Mouse (Mus musculus): ENCODE measurements at regions not wholly inside any gene's neighbourhood (a gene's known extent, or its start where the extent isn't known, plus 50 kb on each side); places are given as distances from the start of the nearest gene placed in this dataset.

GRCm38 (mm10) chr8:127985616-127986015 is 372.8 kb upstream of the Nrp1 start:
- DNase-seq: peak; percentile 93

GRCm38 (mm10) chr8:127988887-127989286 is 369.5 kb upstream of the Nrp1 start:
- no peak for DNase-seq

GRCm38 (mm10) chr8:127994898-127995297 is 363.5 kb upstream of the Nrp1 start:
- DNase-seq: no peak

- DNase-seq: no peak
Measured at GRCm38 (mm10) chr8:127995490-127995889, 362.9 kb upstream of the Nrp1 start.

- DNase-seq: no peak
Measured at GRCm38 (mm10) chr8:128002386-128002785, 356.0 kb upstream of the Nrp1 start.

GRCm38 (mm10) chr8:128002806-128003205 is 355.6 kb upstream of the Nrp1 start:
- no peak for DNase-seq

- DNase-seq: no peak
Measured at GRCm38 (mm10) chr8:128003385-128003784, 355.0 kb upstream of the Nrp1 start.

GRCm38 (mm10) chr8:128003881-128004286 is 354.5 kb upstream of the Nrp1 start:
- no peak for DNase-seq

- DNase-seq: no peak
Measured at GRCm38 (mm10) chr8:128009393-128010010, 348.9 kb upstream of the Nrp1 start.

GRCm38 (mm10) chr8:128017171-128017570 is 341.2 kb upstream of the Nrp1 start:
- no peak for DNase-seq

GRCm38 (mm10) chr8:128023661-128024060 is 334.7 kb upstream of the Nrp1 start:
- peak; percentile 69 for DNase-seq

- peak; percentile 88 for DNase-seq
Measured at GRCm38 (mm10) chr8:128024774-128025222, 333.6 kb upstream of the Nrp1 start.

GRCm38 (mm10) chr8:128025251-128025856 is 333.1 kb upstream of the Nrp1 start:
- peak; percentile 99 for DNase-seq

GRCm38 (mm10) chr8:128026981-128027380 is 331.4 kb upstream of the Nrp1 start:
- no peak for DNase-seq

GRCm38 (mm10) chr8:128030335-128031280 is 327.8 kb upstream of the Nrp1 start:
- DNase-seq: no peak

- peak; percentile 89 for DNase-seq
Measured at GRCm38 (mm10) chr8:128034127-128034526, 324.3 kb upstream of the Nrp1 start.

GRCm38 (mm10) chr8:128035672-128036071 is 322.7 kb upstream of the Nrp1 start:
- DNase-seq: peak; percentile 95

GRCm38 (mm10) chr8:128039341-128040064 is 318.9 kb upstream of the Nrp1 start:
- DNase-seq: no peak

GRCm38 (mm10) chr8:128042877-128043276 is 315.5 kb upstream of the Nrp1 start:
- DNase-seq: peak; percentile 64

GRCm38 (mm10) chr8:128043392-128043791 is 315.0 kb upstream of the Nrp1 start:
- DNase-seq: peak; percentile 61

GRCm38 (mm10) chr8:128056251-128056650 is 302.2 kb upstream of the Nrp1 start:
- DNase-seq: peak; percentile 74

- DNase-seq: peak; percentile 57
Measured at GRCm38 (mm10) chr8:128057845-128058244, 300.6 kb upstream of the Nrp1 start.

GRCm38 (mm10) chr8:128059817-128060216 is 298.6 kb upstream of the Nrp1 start:
- DNase-seq: peak; percentile 88

All from heart, adult 11 months (tissue).